Mouse (Mus musculus): ENCODE data around the gene Socs4. TPM values are rescaled to one million over a fixed set of nuclear protein-coding genes. Genes with fewer than 3 reads are reported as not detected.

The Socs4 gene
- polyA plus RNA-seq, 1 experiment, result 3.5 TPM

DNA sequence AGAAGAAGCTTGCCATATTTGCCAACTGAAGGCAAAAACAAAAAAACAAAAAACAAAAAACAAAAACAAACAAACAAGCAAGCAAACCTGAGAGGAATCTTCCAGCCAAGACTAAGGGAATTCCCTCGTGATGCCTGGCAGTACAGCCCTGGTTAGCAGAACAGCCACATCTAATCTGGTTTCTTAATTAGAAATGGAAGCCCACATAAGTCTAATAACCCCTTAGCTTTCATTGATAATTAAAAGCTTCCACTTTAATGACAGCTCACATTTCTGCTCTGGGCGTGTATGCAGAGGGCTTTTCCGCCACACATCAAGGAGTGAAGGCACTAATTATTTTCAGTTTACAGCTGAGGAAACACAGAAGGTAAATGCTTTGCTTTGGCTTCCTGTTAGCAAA lies 58.6 kb downstream of the Socs4 start:
- TF ChIP-seq POLR2A (IDR thresholded peaks at IDR 0.05; ENCODE audit: low read depth, low read length), result no peak
- no peak for TF ChIP-seq CTCF (conservative IDR thresholded peaks at IDR 0.05; ENCODE audit: insufficient read depth, insufficient read length, low read depth, low read length)
- H3K4me3 ChIP-seq (ENCODE audit: insufficient read depth, low read depth, low read length), result no peak overlapping the region
- H3K27me3 ChIP-seq (replicated peaks; ENCODE audit: control insufficient read depth, insufficient read depth, low read length), result no peaks in the 10 kb centered on the region
- no peaks in the 10 kb centered on the region for H3K4me1 ChIP-seq (ENCODE audit: control insufficient read depth, insufficient read depth, low read length)
- H3K27ac ChIP-seq (ENCODE audit: insufficient read depth, low read depth, low read length), result no peak overlapping the region
- WGBS, result 59% methylated on average over 3 of the region's 3 CpGs
- no peak for DNase-seq
- H3K36me3 ChIP-seq (ENCODE audit: control insufficient read depth, insufficient read depth, low read length), result no peaks in the 10 kb centered on the region

DNA sequence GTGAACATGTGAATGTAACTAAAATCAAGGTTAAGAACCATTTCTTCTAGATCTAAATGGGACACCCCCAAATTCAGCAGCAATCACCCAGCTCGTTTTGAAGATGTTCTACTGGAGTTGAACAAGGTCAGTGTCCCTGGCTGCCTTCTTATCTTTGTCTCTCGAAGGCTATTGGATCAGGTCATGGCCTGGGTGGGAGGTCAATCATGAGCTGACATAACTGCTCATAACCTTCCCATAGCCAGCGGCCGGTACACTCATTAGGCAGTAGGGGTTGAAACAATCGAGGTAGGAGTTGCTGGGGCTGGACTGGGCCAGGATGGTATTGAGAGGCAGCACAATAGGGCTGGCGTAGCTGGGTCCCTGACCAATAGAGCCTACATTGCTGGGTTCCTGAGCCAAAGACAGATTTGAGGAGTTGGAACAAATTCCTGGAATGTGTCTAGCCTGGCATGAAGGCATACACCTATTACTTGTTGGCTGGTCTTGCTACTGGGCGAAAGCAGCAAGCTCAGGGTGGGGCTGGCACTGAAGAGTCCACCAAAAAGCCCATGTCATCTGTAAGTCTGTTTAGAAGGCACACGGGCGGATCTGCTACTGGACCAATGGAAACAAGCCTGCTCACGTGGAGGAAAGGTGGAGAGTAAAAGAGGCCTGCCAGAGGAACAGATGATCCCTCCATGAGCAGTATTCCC lies 63.6 kb downstream of the Socs4 start:
- 86% methylated on average over 10 of the region's 10 CpGs for WGBS
- no peak overlapping the region for H3K4me3 ChIP-seq (ENCODE audit: insufficient read depth, low read depth, low read length)

DNA sequence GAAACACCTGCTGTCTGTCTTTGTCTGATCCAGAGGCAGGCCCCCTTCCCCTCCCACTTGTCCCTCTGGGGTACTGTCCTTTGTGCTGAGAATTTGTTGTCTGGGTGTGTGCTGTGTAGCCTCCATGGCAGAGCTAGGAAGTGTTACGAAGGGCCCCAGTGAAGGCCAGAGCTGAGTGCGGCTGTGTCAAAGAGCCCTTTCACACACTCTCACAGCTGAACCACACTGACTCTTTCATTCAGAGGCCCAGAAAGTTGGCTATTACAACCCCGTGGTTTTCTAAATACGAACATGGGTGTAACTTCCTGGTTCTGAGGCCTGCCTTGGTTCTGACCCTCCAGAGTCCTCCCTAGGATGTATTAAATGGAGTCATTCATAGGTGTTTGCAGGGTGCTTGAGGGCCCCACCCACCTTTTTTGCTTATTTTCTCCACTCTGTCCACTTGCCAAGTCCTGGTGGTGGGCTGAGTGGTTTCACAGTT lies 65.1 kb downstream of the Socs4 start:
- H3K4me1 ChIP-seq (ENCODE audit: control insufficient read depth, insufficient read depth, low read length), result no peaks in the 10 kb centered on the region
- no peaks in the 10 kb centered on the region for H3K36me3 ChIP-seq (ENCODE audit: control insufficient read depth, insufficient read depth, low read length)
- no peak for DNase-seq
- H3K27me3 ChIP-seq (replicated peaks; ENCODE audit: control insufficient read depth, insufficient read depth, low read length), result no peaks in the 10 kb centered on the region
- H3K4me3 ChIP-seq (ENCODE audit: insufficient read depth, low read depth, low read length), result no peak overlapping the region
- no peak overlapping the region for H3K27ac ChIP-seq (ENCODE audit: insufficient read depth, low read depth, low read length)
- TF ChIP-seq POLR2A (IDR thresholded peaks at IDR 0.05; ENCODE audit: low read depth, low read length) (no peak), CTCF (conservative IDR thresholded peaks at IDR 0.05; ENCODE audit: insufficient read depth, insufficient read length, low read depth, low read length) (no peak)
- 79% methylated on average over 4 of the region's 4 CpGs for WGBS

More for the DNA sequence above, 63.6 kb downstream of the Socs4 start:
- H3K36me3 ChIP-seq (ENCODE audit: control insufficient read depth, insufficient read depth, low read length), result no peaks in the 10 kb centered on the region
- no peak overlapping the region for H3K27ac ChIP-seq (ENCODE audit: insufficient read depth, low read depth, low read length)
- DNase-seq, result no peak
- H3K27me3 ChIP-seq (replicated peaks; ENCODE audit: control insufficient read depth, insufficient read depth, low read length), result no peaks in the 10 kb centered on the region
- TF ChIP-seq CTCF (conservative IDR thresholded peaks at IDR 0.05; ENCODE audit: insufficient read depth, insufficient read length, low read depth, low read length) (no peak), POLR2A (IDR thresholded peaks at IDR 0.05; ENCODE audit: low read depth, low read length) (no peak)
- H3K4me1 ChIP-seq (ENCODE audit: control insufficient read depth, insufficient read depth, low read length), result no peaks in the 10 kb centered on the region

Other genes with a start within 250 kb of the Socs4 start
- gene Gch1, start 87.5 kb upstream of the Socs4 start, polyA plus RNA-seq (2012; rRNA removed), result 1.9 and 2.5 TPM in 2 replicates
- gene Wdhd1, start 74 bp upstream of the Socs4 start, polyA plus RNA-seq (2012; rRNA removed), result 0.31 and 0.48 TPM in 2 replicates
- gene Mapk1ip1l, start 21.3 kb downstream of the Socs4 start, polyA plus RNA-seq (2012; rRNA removed), result 34.0 and 34.5 TPM in 2 replicates
- gene Lgals3, start 90.8 kb downstream of the Socs4 start, polyA plus RNA-seq (2012; rRNA removed), result 76.1 and 89.5 TPM in 2 replicates
- 0.23 and 0.33 TPM in 2 replicates for gene Dlgap5, start 141.5 kb downstream of the Socs4 start, polyA plus RNA-seq (2012; rRNA removed)
- gene Fbxo34, start 173.5 kb downstream of the Socs4 start, polyA plus RNA-seq (2012; rRNA removed), result 10.2 and 13.0 TPM in 2 replicates

Measured in kidney, adult 2 months (tissue).